Mouse (Mus musculus) heart, adult 8-10 months (tissue): ENCODE results near the gene 4921524J17Rik. TPM values are rescaled to one million over a fixed set of nuclear protein-coding genes. Genes with fewer than 3 reads are reported as not detected.

Source experiments
- DNase-seq: peaks from one replicate; pipeline ENCODE4 v3.0.0; 2022; ENCODE audit warnings: low spot score
- total RNA-seq, 4 experiments: library from RNA; stranded (reverse); gene quantifications; 2 replicates each; pipeline ENCODE4 v1.2.4; 2022

The 4921524J17Rik gene
- total RNA-seq, 4 experiments from 2014 or later: 13.9 to 17.5 (median 16.3) TPM

GRCm38 (mm10) chr8:85444092-85444491 lies 11.5 kb upstream of the 4921524J17Rik start:
- no peak for DNase-seq

GRCm38 (mm10) chr8:85441564-85441963 lies 8.9 kb upstream of the 4921524J17Rik start:
- no peak for DNase-seq

GRCm38 (mm10) chr8:85435736-85436135 lies 3.1 kb upstream of the 4921524J17Rik start:
- DNase-seq: no peak

GRCm38 (mm10) chr8:85434817-85435216 lies 2.2 kb upstream of the 4921524J17Rik start:
- DNase-seq: no peak

- no peak for DNase-seq
Observed at GRCm38 (mm10) chr8:85433017-85433393, 372 bp upstream of the 4921524J17Rik start.

GRCm38 (mm10) chr8:85431281-85432167 lies 1.1 kb downstream of the 4921524J17Rik start:
- peak; percentile 43 for DNase-seq

GRCm38 (mm10) chr8:85430801-85431200 lies 1.8 kb downstream of the 4921524J17Rik start:
- peak; percentile 38 for DNase-seq

- DNase-seq: peak; percentile 35
Observed at GRCm38 (mm10) chr8:85429219-85429618, 3.4 kb downstream of the 4921524J17Rik start.

GRCm38 (mm10) chr8:85427026-85427425 lies 5.6 kb downstream of the 4921524J17Rik start:
- no peak for DNase-seq

- no peak for DNase-seq
Observed at GRCm38 (mm10) chr8:85421329-85421728, 11.3 kb downstream of the 4921524J17Rik start.

- DNase-seq: no peak
Observed at GRCm38 (mm10) chr8:85408526-85408925, 24.1 kb downstream of the 4921524J17Rik start.

- DNase-seq: peak; percentile 35
Observed at GRCm38 (mm10) chr8:85408053-85408505, 24.6 kb downstream of the 4921524J17Rik start.

GRCm38 (mm10) chr8:85405961-85406360 lies 26.7 kb downstream of the 4921524J17Rik start:
- DNase-seq: no peak

GRCm38 (mm10) chr8:85405418-85405817 lies 27.2 kb downstream of the 4921524J17Rik start:
- DNase-seq: no peak

GRCm38 (mm10) chr8:85398548-85398947 lies 34.1 kb downstream of the 4921524J17Rik start:
- DNase-seq: no peak

GRCm38 (mm10) chr8:85397508-85397907 lies 35.1 kb downstream of the 4921524J17Rik start:
- peak; percentile 45 for DNase-seq

- no peak for DNase-seq
Observed at GRCm38 (mm10) chr8:85396432-85397079, 36.1 kb downstream of the 4921524J17Rik start.

GRCm38 (mm10) chr8:85395681-85396431 lies 36.8 kb downstream of the 4921524J17Rik start:
- no peak for DNase-seq

- no peak for DNase-seq
Observed at GRCm38 (mm10) chr8:85395017-85395416, 37.6 kb downstream of the 4921524J17Rik start.

- no peak for DNase-seq
Observed at GRCm38 (mm10) chr8:85393199-85393598, 39.4 kb downstream of the 4921524J17Rik start.

- DNase-seq: no peak
Observed at GRCm38 (mm10) chr8:85391438-85391837, 41.2 kb downstream of the 4921524J17Rik start.

- peak; percentile 66 for DNase-seq
Observed at GRCm38 (mm10) chr8:85386205-85386604, 46.4 kb downstream of the 4921524J17Rik start, which contains the start of gene Mylk3. Gene Mylk3 (minus strand): TSS chr8:85386345.
